Mouse (Mus musculus) adrenal gland, postnatal 36 days (tissue): Measurements from ENCODE around the gene Cyp19a1. TPM values are rescaled to one million over a fixed set of nuclear protein-coding genes. Genes with fewer than 3 reads are reported as not detected.

ENCODE experiments used
- DNase-seq, 2 experiments: peaks; one replicate each; pipeline ENCODE4 v3.0.0; 2021; ENCODE audit warnings: mixed read lengths in 1 of 2
- long read RNA-seq, 2 experiments: library from polyadenylated mRNA; stranded (forward); transcript quantifications; one replicate each; pipeline ENCODE4 v2.0.0; 2021; ENCODE audit warnings: borderline sequencing depth in 2 of 2
- total RNA-seq, 2 experiments: library from RNA; stranded (reverse); gene quantifications; 2 replicates each; pipeline ENCODE4 v1.2.3; 2021

The Cyp19a1 gene
- not detected for total RNA-seq
- long read RNA-seq, experiment 1: 0 reads
- long read RNA-seq, experiment 2: 0 reads

DNA sequence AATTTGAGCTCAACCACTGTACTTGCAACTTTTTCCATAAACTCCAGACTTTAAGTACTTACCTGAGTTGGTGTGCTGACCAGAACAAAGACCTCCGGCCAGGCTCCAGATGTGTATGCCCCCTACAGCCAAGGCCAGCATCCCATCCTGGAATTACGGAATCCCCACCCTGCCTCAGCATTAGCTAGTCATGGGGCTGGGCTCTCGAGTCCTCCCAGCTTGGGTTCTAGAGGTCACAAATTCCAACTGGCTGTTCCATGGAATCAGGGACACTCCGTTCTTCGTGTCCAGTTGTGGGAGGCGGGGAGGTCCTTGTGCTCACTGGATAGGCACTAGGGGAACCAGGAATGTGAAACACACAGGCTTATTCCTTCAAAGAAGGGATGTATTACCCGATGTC is at the start of gene Cyp19a1:
Gene Cyp19a1, minus strand, starts transcription at position 101 of the 400 bp plus-strand sequence.
- DNase-seq: no peak

DNA sequence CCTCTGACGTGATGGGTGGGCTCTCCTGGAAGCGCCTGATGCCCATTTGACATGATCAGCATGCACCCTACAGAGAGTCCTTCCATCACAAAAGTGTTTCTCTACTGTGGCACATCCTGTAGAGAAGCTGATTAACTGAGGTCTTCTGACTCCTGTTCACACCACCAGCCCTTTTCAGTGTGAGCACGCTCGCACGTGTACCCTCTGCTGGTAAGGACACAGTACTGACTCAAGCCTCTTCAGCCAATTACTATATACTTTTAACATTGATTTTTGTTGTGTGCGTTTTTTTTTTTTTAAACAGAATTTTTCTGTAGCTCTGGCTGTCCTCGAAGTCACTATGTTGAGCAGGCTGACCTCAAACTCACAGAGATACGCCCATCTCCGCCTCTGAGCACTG is 48.5 kb upstream of the Cyp19a1 start:
- no peak for DNase-seq

DNA sequence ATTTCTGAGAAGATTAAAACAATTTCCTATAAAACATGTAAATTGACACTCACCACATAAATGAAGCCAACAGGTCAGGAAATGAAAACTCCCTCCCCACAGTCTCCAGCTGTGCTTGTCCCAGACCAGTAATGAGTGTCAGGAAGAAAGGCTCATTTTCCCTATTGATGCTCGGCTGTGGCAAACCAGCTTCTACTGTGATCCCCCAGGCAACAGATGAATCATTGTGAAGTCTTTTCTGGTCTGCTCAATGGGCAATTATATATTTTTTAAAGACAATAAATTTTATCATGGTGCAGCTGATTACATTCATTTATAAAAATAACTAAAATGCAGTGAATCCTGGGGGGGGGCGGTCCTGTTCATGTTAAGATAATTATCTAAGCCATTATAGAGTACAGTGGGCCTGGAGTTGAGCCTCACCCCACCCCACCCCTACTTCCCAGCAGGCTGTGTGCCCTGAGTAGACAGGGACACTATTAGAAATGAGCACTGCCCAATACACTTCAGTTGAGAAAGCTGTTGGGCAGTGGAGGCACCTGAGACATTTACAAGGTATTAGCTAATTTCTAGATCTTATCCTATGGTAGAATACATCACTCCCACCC is 40.9 kb upstream of the Cyp19a1 start:
- DNase-seq: no peak

DNA sequence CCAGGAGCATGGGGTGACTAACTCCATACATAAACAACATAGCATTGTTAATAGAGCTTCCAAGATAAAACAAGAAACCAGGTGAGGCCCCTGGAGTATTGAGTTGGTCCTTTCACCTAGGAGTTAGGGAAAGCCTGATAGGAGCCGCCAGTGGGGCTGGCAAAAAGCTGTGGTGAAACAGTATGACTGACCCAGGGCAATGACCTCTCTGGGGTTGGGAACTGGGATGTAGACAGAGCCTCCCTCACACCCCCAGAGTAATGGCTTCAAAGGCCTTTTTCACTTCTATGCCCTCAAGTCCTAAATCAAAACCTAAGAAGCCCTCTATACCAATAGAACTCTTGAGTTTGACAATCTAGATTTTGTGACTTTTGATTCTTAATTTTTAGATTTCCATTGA is 40.3 kb upstream of the Cyp19a1 start:
- DNase-seq: no peak

DNA sequence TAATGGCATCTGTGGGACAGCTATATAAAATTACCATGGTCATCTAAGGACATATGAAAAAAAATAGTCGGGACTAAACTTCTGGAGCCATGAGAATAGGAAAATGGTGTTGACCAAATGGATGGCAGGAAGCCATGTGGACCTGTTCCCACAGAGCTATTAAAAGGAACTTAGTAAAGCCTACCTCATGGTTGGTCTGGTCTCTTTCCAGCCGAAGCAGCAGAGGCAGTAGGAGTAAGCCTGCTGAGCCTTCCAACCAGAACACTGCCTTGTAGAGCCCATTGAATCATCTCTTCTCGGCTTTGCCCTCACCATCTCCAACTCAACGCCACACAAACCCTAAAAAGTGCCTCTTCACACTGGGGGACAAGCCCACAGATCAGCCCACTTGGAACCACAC is 33.3 kb upstream of the Cyp19a1 start:
- DNase-seq: no peak

DNA sequence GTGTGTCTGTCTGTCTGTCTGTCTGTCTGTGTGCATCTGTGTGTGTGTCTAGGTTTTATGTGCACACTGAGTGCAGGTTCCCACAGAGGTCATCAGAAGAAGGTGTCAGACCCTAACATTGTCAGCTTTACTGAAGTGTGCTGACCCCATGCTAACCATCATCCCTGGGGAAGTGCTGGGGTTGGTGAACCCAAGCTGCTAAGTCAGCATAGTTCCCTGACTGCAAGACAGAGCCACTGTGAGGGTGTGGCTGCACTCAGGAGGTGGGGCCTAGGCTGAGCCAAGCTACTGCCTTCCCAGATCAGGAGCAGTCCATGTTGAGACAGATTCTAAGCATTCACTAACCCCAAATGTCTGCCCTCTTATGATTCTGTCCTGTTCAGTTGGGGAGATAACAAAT is 31.9 kb upstream of the Cyp19a1 start:
- DNase-seq: peak in 1 of 2 experiments; percentile 29

DNA sequence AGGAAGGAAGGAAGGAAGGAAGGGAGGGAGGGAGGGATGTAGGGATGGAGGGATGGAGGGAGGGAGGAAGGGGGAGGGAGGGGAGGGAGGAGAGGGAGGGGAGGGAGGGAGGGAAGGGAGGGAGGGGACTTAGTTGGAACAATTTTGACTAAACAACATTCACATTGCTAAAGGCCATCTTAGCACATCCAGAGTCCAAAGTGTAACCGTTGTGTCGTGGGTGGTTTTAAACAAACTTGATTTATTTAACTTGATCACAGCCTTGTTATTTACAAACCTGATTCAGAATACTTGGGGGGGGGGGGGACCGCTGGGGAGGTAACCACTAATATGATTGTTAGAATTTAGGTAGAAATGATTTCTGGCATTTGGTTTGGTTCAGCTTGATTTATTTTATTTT is 31.5 kb upstream of the Cyp19a1 start:
- DNase-seq: no peak

DNA sequence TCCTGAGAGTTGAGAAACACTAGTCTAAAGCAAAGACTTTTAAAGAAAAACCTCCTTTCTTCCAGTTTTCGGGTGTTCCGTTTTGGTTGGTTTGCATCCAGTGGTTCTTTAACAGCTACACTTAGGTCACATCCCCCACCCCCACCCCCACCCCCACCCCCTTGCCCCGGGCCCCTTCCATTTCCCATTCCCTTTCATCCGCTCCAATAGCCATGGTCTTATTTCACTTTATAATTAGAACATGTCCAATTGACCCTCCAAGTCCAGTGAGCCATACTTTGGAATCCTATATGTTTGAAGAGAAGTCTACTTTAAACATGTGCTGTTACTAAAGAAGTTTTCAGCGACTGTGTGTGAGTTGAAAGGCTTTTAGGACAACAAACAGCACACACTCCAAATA is 19.9 kb upstream of the Cyp19a1 start:
- no peak for DNase-seq

DNA sequence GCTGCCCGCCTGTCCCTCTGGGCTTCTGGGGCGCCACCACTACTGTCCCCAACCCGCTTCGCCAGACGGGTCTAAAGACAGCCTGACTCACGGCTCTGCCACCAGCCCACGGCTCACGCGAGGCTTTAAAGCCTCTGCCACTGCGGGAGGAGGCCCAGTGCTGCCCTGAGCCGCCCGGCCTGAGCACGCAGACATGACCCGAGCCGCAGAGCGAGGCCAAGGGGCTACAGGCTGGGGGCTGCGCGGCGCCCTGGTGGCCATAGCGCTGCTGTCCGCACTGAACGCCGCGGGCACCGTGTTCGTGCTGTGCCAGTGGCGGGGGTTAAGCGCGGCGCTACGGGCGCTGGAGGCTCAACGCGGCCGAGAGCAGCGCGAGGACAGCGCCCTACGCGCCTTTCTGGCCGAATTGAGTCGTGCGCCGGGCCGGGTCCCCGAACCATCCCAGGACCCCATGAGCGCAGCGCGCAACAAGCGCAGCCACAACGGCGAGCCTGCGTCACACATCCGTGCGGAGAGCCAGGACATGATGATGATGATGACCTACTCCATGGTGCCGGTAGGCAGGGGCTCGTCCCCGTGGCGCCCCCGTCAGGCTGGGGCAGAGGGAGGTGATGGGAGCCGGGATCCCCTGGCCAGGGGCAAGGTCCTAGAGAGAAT is 18.5 kb upstream of the Cyp19a1 start, which contains the start of gene Gldn:
Gene Gldn, plus strand, starts transcription at position 156 of the 657 bp plus-strand sequence.
- DNase-seq: peak; percentile 42 to 57

DNA sequence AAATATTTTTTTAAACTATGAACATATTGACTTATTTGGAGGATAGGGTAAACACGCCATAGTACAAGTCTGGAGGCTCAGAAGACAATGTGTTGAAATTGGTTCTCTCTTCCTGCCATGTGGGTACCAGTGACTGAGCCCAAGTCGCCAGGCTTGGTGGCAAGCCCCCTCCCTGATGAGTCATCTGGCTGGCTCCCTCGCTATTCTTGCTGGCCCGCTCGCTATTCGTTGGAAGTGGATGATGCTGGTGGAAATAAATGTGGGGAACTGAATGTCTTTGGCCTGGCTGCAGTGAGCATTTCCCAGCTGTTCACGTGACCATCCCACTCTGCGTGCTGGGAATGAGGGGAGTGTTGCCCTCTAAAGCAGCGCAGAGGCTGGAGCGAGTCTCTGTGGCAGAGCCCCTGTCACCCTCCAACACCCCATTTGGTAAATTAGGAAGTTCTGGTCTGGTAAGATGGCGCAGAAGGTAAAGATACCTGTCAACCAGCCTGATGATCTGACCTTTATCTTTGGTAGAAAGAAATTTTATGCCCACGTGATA is 11.2 kb upstream of the Cyp19a1 start:
- no peak for DNase-seq

DNA sequence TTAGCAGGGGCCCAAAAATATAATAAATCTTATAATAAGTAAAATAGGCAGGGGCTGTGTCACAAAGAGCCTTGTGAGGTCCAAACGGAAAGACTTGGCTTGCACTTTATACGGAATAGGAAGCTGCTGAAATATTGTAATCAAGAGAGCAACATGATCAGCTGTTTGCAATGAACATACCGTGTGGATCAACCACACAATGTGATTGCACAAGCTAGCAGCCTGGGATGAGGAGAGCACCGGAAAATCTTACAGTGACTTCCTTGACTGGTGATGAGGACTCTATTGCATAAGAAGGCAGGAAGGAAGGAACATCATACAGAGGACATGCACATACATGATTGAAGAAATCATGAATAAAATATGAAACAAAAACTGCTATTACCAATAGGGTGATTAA is 7.4 kb upstream of the Cyp19a1 start:
- no peak for DNase-seq

DNA sequence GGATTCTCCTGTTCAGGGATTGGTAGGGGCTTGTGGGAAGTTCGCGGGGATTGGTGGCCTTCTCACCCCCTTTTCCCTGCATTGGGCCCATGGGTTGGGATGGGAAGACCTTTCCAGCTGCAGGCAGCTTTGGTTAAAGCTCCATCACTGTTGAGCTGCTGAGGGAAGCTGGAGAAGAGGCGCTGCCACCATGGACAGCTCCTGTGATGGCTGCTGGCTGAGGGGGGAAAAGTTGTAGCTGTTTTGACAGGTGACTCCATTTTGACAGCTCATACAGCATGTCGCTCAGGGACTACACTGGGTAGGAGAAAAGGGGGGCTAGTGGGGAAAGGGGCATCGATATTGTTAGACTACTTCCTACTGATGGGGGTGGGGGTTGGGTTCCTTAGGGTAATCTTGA is 3.0 kb upstream of the Cyp19a1 start:
- DNase-seq: peak in 1 of 2 experiments; percentile 10

DNA sequence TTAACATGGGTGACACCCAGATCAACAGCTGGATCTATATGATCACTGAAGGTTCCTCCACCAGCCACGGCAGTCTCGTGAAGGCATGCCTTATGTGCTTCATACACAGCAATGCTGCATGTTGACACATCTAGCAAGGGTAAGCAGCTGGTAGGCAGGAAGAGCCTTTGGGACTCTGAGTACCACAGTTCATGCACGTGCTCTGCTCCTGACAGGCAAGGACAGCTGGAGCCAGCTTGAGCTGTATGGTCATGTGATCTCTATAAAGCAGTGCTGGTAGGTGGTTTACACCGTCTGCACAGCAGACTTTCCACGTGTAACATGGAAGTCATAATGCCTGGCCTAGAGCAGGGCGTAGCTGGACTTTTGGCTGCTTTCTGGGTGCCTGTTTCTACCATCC is 2.1 kb upstream of the Cyp19a1 start:
- DNase-seq: no peak

DNA sequence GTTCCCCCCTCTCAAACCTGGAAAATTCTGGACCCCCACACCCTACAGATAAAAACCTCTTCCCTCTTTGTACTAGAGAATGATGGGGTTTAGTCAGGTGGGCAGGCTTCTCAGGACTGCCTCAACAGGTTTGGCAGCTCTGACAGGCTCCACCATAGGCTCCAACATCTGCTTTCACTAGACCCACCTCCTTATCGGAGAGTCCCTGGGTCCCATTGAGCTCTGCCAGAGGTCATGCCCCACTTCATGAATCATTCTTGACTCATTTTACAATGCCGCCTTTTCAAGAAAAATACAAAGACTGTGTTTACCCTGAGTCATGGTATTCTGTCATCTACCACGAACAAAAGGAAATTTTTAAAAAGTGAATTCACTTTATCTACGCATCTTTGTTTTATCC is 3.2 kb downstream of the Cyp19a1 start:
- DNase-seq: peak in 1 of 2 experiments; percentile 9

DNA sequence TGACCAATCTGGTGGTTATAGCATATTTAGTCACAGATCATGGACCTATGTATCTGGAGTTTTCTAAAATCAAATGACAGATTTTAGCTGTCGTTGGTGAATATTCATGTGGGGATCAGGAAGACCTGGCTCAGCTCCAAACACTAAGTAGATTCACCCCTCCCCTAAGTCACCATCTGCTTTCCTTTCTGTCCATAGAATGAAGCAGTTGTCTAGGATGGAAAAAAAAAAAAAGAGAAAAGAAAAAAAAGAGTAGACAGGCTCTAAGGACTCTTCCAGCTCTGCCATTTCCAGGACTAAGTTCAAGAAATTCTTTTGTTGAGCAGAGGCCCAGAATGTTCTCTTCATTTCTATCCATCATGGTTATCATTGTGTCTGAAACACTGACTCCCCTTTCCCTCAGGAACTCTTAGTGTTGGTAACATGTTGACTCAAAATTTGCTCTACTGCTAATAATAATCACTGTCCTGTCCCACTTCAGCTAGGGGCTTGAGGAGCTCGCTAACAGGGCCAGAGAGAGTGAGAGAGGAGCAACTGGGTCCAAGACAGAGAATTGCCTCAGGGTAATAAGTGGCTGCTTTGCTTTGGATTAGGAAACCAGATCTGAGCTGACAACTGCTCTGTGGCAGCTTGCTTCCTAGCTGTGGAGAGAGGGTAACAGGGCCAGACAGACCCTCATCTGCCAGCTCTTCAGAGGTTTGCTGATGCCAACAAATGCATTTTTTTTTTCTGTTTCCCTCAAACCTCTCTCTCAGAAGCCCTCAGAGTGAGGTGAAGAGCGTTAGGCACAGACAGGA is 22.8 kb downstream of the Cyp19a1 start:
- no peak for DNase-seq

DNA sequence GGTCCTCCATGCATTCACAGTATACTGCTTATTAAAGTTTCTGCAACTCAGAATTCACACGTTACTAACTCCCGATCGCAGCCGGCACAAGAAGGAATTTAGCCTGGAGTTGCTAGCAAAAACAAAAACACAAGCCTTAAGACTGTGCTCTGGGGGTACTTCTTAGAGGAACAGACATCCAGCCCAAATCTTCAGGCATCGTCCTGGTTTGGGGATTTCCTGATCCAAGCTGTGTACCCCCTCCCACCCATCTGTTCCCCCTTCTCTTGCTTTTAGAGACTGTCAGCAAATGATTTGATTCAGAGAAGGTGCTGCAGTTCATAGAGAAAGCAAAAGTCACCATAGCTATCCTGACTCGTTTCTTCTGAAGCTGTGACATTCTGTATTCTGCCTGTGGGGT is 40.3 kb downstream of the Cyp19a1 start:
- DNase-seq: no peak

DNA sequence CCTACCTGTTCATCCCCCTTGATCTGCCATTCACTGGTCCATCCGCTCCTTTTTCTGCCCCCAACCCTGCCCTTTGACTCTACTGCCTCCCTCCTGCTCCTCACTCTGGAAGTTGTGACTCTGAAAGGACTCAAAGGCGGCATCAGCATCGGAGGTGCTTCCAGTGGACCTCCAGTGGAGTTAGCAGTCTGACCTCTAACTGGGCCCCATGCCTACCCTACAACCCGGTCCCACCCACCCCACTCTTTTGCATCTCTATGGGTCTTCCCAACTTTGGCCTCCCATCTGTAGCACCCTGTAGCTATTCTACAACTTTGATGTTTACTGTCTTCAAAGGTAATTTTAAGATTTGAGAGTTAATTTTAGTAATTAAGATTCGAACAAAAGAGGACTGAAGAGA is 51.4 kb downstream of the Cyp19a1 start:
- no peak for DNase-seq

DNA sequence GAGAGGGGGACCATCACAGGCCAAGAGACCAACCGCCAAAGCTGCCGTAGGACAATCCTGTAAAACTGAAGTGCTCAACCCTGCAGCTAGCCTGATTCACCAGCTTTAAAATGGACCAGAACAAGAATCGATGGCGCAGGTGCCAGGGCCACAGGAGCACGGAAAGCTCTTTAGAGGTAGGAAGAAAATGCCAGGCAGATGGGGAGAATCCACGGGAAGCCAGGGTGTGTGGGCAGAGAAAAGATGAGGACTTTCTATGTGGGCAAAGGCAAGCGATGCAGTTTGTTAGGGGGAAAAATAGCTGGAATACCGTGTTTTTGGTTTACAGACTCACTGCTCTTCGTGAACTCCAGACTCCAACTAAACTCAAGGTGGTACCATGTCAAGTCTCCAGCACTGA is 53.0 kb downstream of the Cyp19a1 start:
- DNase-seq: no peak

DNA sequence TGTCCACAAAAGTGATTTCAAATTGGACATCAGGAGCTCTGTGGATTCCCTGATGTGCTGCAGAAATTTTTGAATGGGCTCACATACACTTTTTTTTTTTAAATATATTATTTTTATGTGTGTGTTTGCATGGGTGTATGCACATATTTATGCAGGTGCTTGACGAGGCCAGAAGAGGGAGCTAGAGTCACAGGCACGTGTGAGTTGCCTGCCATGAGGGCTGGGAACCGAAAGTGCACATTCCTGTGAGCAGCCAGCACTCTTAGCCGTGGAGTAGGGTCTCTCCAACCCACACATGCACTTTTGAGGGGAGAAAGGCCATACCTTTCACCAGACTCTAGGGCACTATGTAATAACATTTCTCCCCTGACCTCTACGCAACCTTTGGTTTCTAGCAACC is 73.1 kb downstream of the Cyp19a1 start:
- no peak for DNase-seq

DNA sequence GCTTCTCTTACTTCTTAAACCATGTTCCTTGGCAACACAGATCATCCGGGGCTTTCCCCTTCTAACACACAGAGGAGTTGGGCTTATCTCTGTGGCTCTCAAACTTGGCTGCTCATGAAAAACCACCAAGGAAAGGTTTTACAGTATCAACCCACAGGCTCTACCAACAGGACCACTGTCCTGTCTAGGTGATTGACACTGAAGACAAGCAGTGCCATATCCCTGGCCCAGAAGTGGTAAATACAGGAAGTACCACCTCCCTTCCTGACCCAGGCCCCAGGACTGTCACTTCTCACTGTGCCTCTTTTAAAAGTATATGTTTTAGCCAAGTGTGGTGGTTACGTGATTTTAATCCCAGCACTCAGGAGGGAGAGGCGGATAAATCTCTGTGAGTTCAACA is 76.5 kb downstream of the Cyp19a1 start:
- DNase-seq: no peak

DNA sequence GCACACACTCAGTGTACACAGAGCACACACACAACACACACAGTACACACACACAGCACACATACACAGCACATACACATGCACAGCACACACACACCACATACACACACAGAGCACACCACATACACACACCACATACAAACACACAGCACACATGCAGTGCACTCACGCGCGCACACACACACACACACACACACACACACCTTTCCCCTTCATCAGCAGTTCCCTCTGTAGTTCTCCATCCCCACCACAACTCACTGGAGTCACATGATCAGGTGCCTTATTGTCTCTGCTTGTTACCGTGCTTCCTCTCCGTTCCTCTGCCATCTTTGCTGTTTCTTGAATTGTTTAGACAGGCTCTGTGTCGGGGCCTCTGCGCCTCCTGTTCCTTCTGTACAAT is 85.4 kb downstream of the Cyp19a1 start:
- DNase-seq: no peak

DNA sequence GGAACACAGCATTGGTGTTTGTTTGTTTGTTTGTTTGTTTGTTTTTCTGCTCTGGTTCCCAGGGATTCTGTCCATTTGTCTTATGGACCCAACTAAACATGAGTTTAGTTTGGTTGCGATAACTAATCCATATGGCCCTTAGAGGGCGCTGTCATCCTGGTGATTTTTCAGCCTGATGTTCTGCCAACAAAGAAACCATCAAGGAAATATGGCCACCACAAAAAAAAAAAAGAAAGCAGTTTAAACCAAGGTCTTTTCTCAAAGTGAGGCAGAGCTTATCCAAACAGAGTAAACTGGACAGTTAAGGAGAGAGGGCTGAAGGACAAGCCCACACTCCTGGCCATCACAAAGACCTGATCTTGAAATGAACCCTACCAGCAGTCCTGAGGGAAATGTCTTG is 86.6 kb downstream of the Cyp19a1 start:
- DNase-seq: peak; percentile 53 to 62

DNA sequence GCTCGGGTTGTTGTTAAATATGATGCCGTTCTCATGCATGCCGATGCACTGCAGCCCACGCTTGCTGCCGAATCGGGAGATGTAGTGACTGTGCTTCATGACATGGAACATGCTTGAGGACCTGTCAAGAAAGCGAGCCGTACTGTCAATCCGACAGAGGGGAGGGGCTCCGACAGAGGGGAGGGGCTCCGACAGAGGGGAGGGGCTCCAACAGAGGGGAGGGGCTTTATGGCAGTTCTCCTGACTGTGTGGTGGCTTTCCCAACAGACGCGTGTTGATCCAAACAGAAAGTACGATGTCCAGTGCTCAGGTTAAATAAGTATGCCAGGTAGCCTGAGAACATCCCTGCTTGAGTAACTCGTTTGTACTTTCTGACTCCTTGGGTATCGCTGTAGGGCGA is 87.7 kb downstream of the Cyp19a1 start:
- no peak for DNase-seq
